Mouse (Mus musculus) stomach, embryonic 14.5 days (tissue): ENCODE data around the gene Ylpm1. TPM values are rescaled to one million over a fixed set of nuclear protein-coding genes. Genes with fewer than 3 reads are reported as not detected.

Experiments
- polyA plus RNA-seq: library from polyadenylated mRNA; unstranded; fragments of >200 nt; fragmentation: Nextera tagmentation; extraction: Ambion mirVana; gene quantifications from 2 replicates; pipeline ENCODE4 v1.2.1, GENCODE M21; 2014

Gene Ylpm1
- polyA plus RNA-seq, 1 experiment from 2014 or later: 50.8 TPM

Other genes starting within 250 kb of the Ylpm1 start
- gene Npc2, start 223.2 kb upstream of the Ylpm1 start, polyA plus RNA-seq: 66.2 and 66.6 TPM in 2 replicates
- gene Isca2, start 223.1 kb upstream of the Ylpm1 start, polyA plus RNA-seq: 122 and 137 TPM in 2 replicates
- 0.36 and 0.45 TPM in 2 replicates for gene Ltbp2, start 119.8 kb upstream of the Ylpm1 start, polyA plus RNA-seq
- gene Fcf1, start 25.4 kb upstream of the Ylpm1 start, polyA plus RNA-seq: 145 and 147 TPM in 2 replicates
- 15.1 and 15.3 TPM in 2 replicates for gene Arel1, start 25.4 kb upstream of the Ylpm1 start, polyA plus RNA-seq
- 4.4 and 5.3 TPM in 2 replicates for gene Prox2, start 114.4 kb downstream of the Ylpm1 start, polyA plus RNA-seq
- gene Dlst, start 114.5 kb downstream of the Ylpm1 start, polyA plus RNA-seq: 99.1 and 102 TPM in 2 replicates
- 1.5 and 1.8 TPM in 2 replicates for gene Rps6kl1, start 154.9 kb downstream of the Ylpm1 start, polyA plus RNA-seq
- 18.2 and 21.8 TPM in 2 replicates for gene Pgf, start 181.5 kb downstream of the Ylpm1 start, polyA plus RNA-seq
- gene Eif2b2, start 223.2 kb downstream of the Ylpm1 start, polyA plus RNA-seq: 81.1 and 82.5 TPM in 2 replicates